Mouse (Mus musculus) neural tube, embryonic 12.5 days (tissue): ENCODE data around the gene Tcp10b. TPM values are rescaled to one million over a fixed set of nuclear protein-coding genes. Genes with fewer than 3 reads are reported as not detected.
"Not testable (repeated sequence)": the region's sequence is repeated elsewhere in the genome, so short reads cannot be mapped to it uniquely, and the experiment has no call there.

Source experiments
- ATAC-seq: fragments of 200-750 bp; cut with Nextera tagmentation; 2 replicates; pipeline ENCODE4 v1.8.0; 2017; ENCODE audit warnings: low read depth, mild to moderate bottlenecking, moderate TSS enrichment, moderate library complexity; ENCODE audit not compliant: low FRiP score
- H3K27ac ChIP-seq: fragments of 300-500 bp; sonication (generic); 2 replicates; pipeline ENCODE4 v1.5.1; 2016
- H3K27me3 ChIP-seq: fragments of 300-500 bp; sonication (generic); replicated peaks from 2 replicates; pipeline ENCODE4 v1.6.1; 2016; ENCODE audit warnings: mild to moderate bottlenecking
- H3K36me3 ChIP-seq: fragments of 300-500 bp; sonication (generic); 2 replicates; pipeline ENCODE4 v1.6.1; 2016; ENCODE audit warnings: mild to moderate bottlenecking
- H3K4me1 ChIP-seq: fragments of 300-500 bp; sonication (generic); 2 replicates; pipeline ENCODE4 v1.6.1; 2016
- H3K4me2 ChIP-seq: fragments of 300-500 bp; sonication (generic); replicated peaks from 2 replicates; pipeline ENCODE4 v1.6.1; 2016; ENCODE audit warnings: mild to moderate bottlenecking
- H3K4me3 ChIP-seq: fragments of 300-500 bp; sonication (generic); 2 replicates; pipeline ENCODE4 v1.5.1; 2016
- H3K9ac ChIP-seq: fragments of 300-500 bp; sonication (generic); 2 replicates; pipeline ENCODE4 v1.6.1; 2016; ENCODE audit warnings: mild to moderate bottlenecking
- H3K9me3 ChIP-seq: fragments of 300-500 bp; sonication (generic); 2 replicates; pipeline ENCODE4 v1.6.1; 2016; ENCODE audit warnings: mild to moderate bottlenecking
- WGBS: fragments of 180-500 bp; shearing (Covaris S2); methylation state at CpG from one replicate; pipeline ENCODE4 v1.1.7; 2016; 5-methylcytosine and 5-hydroxymethylcytosine counted together
- polyA plus RNA-seq: library from polyadenylated mRNA; unstranded; fragments of >200 nt; fragmentation: Nextera tagmentation; extraction: Ambion mirVana; gene quantifications from 2 replicates; pipeline ENCODE4 v1.2.1, GENCODE M21; 2016

The Tcp10b gene
- polyA plus RNA-seq = not detected in 2 replicates

DNA sequence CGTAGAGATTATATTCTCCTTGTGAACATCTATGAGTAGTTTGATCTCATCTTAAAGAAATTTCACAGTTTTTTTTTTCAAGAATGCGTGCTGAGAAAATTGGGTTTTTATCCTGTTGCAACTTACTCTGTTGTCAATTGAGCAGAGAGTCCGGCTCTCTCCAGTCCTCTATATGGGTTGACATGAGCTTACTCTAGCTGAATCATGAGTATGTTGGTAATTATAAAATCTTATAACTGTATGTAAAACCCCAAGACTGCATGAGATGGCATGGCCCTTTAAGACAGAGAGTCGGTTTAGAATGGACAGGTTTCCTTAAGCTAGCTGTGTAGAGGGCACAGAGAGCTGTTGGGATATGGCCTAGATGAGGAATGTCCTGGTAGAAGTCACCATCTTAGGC, at the start of gene Tcp10b:
Tcp10b (plus strand) TSS at position 301 of the 400 bp plus-strand sequence.
- not testable (repeated sequence) for H3K9ac ChIP-seq, H3K27me3 ChIP-seq, H3K27ac ChIP-seq, H3K9me3 ChIP-seq, H3K4me3 ChIP-seq, H3K36me3 ChIP-seq, ATAC-seq, H3K4me1 ChIP-seq, H3K4me2 ChIP-seq
- 93% methylated on average over 4 of the region's 4 CpGs for WGBS

DNA sequence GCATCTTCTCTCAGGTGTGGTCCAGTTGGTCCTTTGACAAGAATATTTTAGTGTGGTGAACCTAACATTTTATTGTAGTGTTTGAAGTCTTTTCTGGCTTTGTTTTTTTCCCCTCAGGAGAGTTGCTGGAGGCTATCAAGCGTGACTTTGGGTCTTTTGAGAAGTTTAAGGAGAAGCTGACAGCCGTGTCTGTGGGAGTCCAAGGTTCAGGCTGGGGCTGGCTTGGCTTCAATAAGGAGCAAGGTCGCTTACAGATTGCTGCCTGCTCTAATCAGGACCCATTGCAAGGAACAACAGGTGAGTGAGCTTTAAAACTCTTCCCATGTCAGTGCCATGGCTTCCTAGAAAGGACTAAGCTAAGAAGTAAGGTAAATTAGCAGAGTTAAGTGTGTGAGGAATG, 47.6 kb upstream of the Tcp10b start:
- H3K36me3 ChIP-seq = peaks cover 46% of the 10 kb centered on the region

DNA sequence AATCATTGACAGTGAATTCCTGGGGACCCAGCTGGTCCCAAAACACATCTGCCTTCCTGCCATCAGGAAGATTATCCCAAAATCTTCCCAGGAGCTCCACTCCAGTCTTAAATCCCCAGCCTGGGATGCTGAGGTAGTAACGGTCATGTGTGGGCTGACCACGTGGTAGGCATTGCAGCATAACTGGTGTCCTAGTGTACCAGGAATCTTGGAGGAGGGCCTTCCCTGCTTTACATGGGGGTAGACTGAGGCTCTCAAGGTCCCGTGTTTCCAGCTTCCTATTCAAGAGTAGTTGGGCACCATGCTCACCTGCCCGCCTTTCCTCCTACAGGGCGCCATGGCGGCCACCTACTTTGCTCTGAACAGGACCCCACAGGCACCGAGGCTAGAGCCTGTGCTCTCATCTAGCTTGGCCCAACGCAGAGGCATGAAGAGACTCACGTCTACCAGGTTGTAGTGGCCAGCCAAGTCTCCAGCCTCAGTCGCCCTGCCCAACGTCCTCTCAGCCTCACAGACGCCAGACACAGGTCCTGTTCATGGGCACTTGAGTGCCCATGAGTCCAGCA, 24.2 kb upstream of the Tcp10b start:
- not testable (repeated sequence) for H3K27me3 ChIP-seq, H3K36me3 ChIP-seq, H3K4me2 ChIP-seq, H3K27ac ChIP-seq, ATAC-seq, H3K4me1 ChIP-seq, H3K9me3 ChIP-seq, H3K9ac ChIP-seq, H3K4me3 ChIP-seq
- 90% methylated on average over 4 of the region's 12 CpGs for WGBS

More for the DNA sequence above, 47.6 kb upstream of the Tcp10b start:
- no peak overlapping the region for H3K4me3 ChIP-seq
- no peak overlapping the region for H3K27ac ChIP-seq
- H3K4me2 ChIP-seq = no peak overlapping the region
- peaks cover 7% of the 10 kb centered on the region for H3K4me1 ChIP-seq
- 81% methylated on average over 3 of the region's 3 CpGs for WGBS
- no peaks in the 10 kb centered on the region for H3K9me3 ChIP-seq
- ATAC-seq = no peak
- H3K27me3 ChIP-seq = no peaks in the 10 kb centered on the region
- H3K9ac ChIP-seq = no peak overlapping the region

DNA sequence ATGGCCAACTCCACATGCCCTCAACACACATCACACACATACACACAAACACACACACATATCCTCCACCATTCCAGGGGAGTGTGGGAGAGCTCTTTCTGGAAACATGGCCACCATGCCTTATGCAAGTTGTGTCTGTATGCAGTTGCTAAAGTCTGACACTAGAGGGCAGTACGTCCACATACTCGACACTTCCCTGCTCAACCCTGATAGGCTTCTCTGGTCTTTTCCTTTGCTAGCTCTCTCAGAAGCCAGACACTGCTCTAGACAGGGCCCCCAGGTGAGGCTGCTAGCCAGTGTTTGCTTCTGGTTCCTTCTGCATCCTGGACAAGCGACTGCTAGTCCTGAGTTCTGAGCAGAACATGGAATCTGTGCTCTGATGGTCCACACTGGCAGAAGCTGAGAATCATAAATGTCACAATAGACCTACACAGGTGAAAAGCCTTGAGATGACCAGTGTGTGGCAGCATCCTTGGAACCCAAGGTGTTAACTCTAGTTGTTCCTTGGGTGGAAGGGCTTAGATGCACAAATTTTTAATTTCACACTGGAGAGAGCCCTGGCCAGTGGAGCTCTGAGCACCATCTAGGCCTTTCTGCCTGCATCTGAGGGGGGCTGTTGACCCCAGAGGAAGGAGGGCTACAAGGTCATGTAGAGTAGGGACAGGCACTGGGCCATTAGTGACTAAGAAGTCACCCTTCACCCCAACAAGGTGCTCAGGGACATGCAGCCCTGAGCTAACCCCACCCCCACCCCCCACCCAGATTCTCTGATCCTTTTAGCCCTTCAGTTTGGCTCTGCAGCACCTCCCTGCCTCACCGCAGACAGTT, 16.8 kb upstream of the Tcp10b start:
- not testable (repeated sequence) for H3K4me2 ChIP-seq, H3K4me1 ChIP-seq, H3K9me3 ChIP-seq, H3K9ac ChIP-seq, H3K4me3 ChIP-seq, H3K36me3 ChIP-seq, H3K27ac ChIP-seq, H3K27me3 ChIP-seq
- WGBS = 8% methylated on average over 4 of the region's 4 CpGs
- ATAC-seq = peak; percentile 87

DNA sequence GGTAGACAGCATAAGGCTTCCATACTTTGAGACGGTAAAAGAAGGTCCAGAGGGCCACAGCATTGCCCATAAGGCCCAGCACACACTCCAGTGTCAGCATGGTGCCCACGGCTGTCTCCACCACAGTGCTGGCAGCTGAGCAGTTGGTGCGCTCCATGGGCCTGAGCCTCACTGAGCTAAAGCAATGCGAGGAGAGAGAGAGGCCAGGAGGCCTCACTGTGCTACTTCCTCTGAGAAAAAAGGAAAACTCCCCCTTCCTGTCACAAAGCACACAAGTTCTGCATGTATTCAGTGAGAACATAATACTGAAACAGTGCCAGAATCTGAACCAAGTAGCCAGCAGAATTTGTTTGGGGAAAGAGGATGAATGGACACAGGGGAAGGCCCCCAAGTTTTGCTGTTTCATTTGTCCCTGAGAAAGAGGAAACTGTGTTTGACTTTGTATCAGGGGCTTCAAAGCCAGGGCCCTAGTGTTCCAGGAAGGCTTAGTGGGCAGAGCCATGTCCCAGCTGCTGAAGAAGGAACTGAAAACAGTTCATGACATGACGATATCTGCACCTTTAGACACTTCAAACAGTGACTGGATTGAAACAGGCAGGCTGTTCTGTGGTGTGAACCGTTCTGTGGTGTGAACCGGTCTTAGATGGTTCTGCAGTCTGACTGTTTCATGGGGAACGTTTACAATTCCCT, 8.6 kb upstream of the Tcp10b start, which contains the start of gene Gpr31b:
Gpr31b (minus strand) TSS at position 173 of the 690 bp plus-strand sequence.
- H3K9me3 ChIP-seq, H3K9ac ChIP-seq, ATAC-seq, H3K27me3 ChIP-seq, H3K4me3 ChIP-seq, H3K36me3 ChIP-seq, H3K27ac ChIP-seq, H3K4me2 ChIP-seq, H3K4me1 ChIP-seq: not testable (repeated sequence)
- 68% methylated on average over 2 of the region's 8 CpGs for WGBS

DNA sequence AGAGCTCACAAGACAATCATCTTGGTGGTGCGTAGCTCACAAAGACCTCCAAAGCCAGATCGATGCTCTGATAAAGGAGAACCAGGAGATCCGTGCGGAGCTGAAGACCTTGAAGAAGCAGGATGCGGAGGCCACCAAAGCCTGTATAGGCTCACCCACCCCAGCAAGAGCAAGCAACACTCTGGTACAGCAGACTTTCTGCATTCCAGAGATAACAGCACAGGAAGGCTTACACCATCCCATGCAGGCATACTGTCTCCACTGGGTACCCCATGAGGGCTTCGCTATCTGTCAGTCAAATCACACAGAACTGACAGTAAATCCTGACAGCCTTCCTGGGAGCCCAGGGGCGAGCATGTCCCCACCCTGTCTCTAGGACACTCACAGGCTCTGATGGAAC, 2.0 kb downstream of the Tcp10b start:
- not testable (repeated sequence) for H3K36me3 ChIP-seq, H3K27ac ChIP-seq, H3K27me3 ChIP-seq, H3K9me3 ChIP-seq, H3K4me1 ChIP-seq, H3K9ac ChIP-seq, H3K4me2 ChIP-seq, ATAC-seq, H3K4me3 ChIP-seq
- 90% methylated on average over 7 of the region's 7 CpGs for WGBS

DNA sequence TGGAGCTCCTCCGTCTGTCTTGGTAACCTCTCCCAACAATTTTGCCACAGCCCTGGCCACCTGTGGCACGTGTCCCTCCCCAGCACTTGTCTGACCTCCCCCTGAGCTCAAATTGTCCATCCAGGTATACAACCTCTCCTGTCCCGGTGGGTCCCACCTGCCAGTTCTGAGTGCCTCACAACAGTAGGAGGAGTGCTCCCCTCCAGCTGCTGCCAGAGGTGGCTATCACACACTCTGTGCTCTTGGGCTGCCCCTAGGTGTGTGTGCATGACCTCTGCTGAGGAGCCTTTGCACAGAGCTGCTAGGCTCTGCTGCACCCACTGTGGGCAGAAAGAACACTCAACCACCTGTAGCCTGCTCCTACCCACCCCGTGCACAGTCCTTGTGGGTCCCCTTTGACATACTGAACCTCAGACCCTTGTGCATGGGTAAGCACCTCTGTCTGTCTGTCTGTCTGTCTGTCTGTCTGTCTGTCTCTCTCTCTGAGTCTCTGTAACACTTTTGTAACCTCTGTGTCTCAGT, 7.0 kb downstream of the Tcp10b start:
- not testable (repeated sequence) for H3K36me3 ChIP-seq, H3K9ac ChIP-seq, ATAC-seq, H3K27me3 ChIP-seq, H3K4me2 ChIP-seq, H3K4me1 ChIP-seq, H3K4me3 ChIP-seq, H3K9me3 ChIP-seq, H3K27ac ChIP-seq
- WGBS = 91% methylated on average over 1 of the region's 4 CpGs

DNA sequence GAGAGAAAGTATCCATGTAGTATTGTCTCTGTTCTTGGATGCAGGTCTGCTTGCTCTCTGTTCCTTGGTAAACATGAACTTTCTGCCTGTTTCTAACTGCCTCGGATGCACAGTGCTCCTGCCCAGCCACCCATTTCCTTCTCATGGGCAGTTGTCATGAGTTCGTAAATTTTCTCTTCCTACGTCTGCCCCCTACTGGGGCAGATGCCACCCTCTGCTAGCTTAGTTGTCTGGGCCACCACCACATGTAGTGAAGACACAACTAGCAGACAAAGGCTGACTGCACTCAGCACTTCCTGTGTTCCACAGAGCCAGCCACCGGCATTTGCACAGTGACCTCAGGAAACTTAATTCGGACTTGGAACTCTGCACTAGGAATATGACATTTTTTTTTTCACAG, 8.3 kb downstream of the Tcp10b start:
- not testable (repeated sequence) for H3K36me3 ChIP-seq, H3K9ac ChIP-seq, H3K27me3 ChIP-seq, ATAC-seq, H3K4me2 ChIP-seq, H3K9me3 ChIP-seq, H3K4me3 ChIP-seq, H3K4me1 ChIP-seq, H3K27ac ChIP-seq
- 65% methylated on average over 5 of the region's 5 CpGs for WGBS

DNA sequence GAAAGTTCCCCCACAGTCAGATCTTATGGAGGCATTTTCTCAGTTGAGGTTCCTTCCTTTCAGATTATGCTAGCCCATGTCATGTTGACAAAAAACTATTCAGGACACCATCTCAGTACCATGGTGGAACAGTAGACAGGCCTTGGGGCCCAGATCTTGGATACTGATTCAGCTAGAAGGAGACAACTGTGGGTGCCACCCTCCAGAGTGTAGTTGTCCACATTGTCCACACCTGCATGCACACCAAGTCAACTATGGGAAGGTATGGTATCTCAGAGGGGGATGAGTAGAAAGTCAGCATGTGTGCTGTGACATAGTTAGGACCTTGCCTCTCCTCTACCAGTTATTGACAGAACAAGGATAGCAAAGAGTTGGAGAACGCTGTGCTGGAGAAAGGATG, 30.6 kb downstream of the Tcp10b start:
- not testable (repeated sequence) for H3K9me3 ChIP-seq, H3K4me2 ChIP-seq, H3K36me3 ChIP-seq, H3K9ac ChIP-seq, H3K27me3 ChIP-seq, H3K27ac ChIP-seq, H3K4me1 ChIP-seq, H3K4me3 ChIP-seq
- 71% methylated on average over 1 of the region's 1 CpGs for WGBS
- 0 out of 2 replicates have a peak, but pooled peaks have one; percentile 25 for ATAC-seq

DNA sequence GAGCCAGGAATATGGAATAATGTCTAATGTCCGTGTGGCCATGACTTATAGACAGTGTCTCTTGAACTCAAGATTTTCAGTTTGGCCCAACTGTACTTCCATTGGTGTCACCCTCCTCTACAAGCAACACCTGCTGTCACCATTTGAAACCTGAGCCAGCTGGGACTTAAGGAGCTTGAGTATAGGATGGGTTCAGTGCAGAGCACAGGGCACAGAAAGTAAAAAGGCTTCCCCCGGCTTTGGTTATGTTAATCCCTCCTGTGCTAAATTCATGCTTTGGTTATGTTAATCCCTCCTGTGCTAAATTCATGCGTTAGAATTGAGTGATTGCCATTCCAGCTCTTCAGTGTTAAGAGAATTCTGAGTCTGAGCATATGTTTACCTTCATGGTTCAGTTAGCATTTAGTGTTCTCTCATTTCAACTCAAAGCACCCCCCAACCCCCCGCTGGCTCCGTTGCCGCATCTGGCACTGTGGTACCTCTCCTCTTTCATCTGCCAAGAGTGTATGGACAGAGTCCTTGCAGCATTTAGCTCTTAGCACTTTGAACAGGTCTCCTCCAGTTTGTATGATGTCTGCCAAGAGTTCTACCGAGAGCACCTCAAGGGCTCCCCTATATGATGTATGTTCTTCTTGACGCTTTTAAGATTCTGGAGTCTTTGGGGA, 31.3 kb downstream of the Tcp10b start:
- not testable (repeated sequence) for ATAC-seq, H3K4me1 ChIP-seq, H3K9me3 ChIP-seq, H3K36me3 ChIP-seq, H3K9ac ChIP-seq, H3K27me3 ChIP-seq, H3K4me3 ChIP-seq, H3K4me2 ChIP-seq, H3K27ac ChIP-seq
- WGBS = 70% methylated on average over 5 of the region's 8 CpGs

DNA sequence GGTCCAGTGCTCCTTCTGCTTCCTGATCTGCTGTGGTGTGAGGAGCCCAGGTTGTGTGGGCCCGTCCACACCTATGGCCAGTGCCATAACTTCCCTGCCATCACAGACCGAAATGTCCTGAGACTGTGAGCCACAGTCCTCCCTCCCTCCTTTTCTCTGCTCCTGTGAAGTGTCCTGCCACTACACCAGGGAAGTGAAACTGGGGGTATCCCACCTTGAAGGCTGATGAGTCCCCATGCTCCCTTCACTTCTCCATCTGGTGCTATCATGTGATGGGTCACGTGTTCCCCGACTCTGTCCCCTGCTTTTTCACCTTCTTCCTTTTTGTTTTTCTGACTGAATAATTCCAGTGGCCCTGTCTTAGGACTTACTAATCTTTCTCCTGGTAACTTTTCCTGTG, 32.1 kb downstream of the Tcp10b start:
- H3K27me3 ChIP-seq, H3K36me3 ChIP-seq, H3K4me1 ChIP-seq, H3K27ac ChIP-seq, H3K4me2 ChIP-seq, H3K4me3 ChIP-seq, H3K9me3 ChIP-seq, ATAC-seq, H3K9ac ChIP-seq: not testable (repeated sequence)
- 95% methylated on average over 3 of the region's 4 CpGs for WGBS

DNA sequence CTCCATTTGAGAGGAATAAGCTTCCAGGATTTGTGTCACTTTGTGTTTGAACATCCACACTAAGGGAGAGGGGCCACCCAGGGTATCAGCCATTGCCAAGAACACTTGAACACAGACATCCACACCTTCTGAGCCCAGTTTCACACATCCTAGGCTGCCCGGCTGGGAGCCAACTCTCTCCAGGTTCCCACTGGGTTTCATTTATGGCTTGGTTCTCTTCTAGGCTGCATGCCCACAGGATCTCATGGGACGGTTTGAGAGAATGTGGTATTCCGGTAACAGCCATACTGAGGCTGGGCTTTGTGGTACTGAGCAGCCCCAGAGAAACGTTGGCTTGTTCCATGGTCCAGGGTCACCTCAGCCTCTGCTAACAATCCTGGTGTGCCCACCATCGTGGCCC, 45.7 kb downstream of the Tcp10b start:
- H3K36me3 ChIP-seq, H3K9me3 ChIP-seq, H3K27ac ChIP-seq, H3K4me1 ChIP-seq, H3K27me3 ChIP-seq, H3K4me3 ChIP-seq, H3K9ac ChIP-seq, ATAC-seq, H3K4me2 ChIP-seq: not testable (repeated sequence)
- 87% methylated on average over 5 of the region's 5 CpGs for whole genome bisulfite sequencing
